Mouse (Mus musculus): ENCODE data around the gene Atcay.
"Not testable (repeated sequence)": the region's sequence is repeated elsewhere in the genome, so short reads cannot be mapped to it uniquely, and the experiment has no call there.

Atcay gene

DNA sequence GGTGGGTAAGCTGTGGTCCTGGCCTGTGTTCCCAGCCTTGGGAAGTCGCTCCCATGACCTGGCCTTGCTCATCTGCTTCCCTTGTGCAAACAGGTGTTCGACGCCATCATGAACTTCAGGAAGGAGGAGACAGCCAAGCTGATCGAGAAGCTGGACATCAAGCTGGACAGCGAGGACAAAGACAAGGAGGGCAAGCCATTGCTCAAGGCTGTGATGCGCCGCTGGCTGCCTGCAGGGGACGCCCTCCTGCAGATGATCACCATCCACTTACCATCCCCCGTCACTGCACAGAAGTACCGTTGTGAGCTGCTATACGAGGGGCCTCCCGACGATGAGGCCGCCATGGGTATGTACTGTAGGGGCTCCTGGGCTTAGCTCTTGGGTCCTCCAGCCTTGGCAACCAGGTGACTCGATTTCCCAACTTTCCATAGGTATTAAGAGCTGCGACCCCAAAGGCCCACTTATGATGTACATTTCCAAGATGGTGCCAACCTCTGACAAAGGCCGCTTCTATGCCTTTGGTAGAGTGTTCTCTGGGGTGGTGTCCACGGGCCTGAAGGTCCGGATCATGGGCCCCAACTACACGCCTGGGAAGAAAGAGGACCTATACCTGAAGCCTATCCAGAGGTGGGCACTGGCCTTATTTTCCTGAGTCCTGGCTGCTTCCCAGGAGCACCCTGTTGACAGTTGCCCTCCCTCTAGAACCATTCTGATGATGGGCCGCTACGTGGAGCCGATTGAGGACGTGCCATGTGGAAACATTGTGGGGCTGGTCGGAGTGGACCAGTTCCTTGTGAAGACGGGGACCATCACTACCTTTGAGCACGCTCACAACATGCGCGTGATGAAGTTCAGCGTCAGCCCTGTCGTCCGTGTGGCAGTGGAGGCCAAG lies 50.9 kb downstream of the Atcay start:
- no peak for DNase-seq (ENCODE audit: extremely low spot score)

DNA sequence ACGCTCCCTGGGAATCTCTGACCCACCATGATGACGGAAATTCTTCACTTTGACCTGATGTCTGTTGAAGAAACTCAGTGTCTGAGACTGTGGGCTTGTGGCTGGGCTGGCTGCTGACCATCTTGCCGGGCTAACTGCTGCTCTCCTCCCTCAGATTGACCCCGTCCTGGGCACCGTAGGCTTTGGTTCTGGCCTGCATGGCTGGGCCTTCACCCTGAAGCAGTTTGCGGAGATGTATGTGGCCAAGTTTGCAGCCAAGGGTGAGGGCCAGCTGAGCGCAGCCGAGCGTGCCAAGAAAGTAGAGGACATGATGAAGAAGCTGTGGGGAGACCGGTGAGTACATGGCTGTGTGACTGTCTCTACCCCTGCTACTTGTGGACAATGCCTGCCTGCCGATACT lies 51.7 kb downstream of the Atcay start:
- no peak for DNase-seq (ENCODE audit: extremely low spot score)

DNA sequence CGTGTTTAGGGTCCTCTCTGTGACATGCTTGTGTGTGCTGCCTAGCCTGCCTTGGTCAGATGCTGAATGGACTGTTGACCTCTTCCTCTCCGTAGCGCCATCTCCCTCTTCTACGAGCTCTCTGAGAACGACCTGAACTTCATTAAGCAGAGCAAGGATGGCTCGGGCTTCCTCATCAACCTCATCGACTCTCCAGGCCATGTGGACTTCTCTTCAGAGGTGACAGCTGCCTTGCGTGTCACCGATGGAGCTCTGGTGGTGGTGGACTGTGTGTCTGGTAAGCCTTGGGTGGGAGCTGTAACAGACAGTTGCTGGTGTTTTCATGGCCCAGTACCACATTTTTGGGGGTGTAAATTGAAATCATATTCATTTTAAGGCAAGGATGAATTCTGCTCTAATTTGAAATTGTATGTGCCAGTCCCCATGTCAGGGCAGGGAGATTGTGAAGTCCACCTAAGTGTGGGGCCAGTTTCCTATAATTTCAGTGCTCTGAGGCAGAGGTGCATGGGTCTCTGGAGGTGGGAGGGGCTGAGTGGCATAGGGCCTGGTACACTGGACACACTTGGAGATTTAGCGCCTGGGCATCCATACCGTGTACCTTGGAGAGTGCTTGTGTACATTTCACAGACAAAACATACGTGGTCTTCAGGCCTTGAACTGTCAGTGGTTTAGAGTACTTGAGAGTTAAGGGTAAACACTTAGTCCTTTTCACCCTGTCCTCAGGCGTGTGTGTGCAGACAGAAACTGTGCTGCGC lies 52.5 kb downstream of the Atcay start:
- DNase-seq (ENCODE audit: extremely low spot score): no peak

DNA sequence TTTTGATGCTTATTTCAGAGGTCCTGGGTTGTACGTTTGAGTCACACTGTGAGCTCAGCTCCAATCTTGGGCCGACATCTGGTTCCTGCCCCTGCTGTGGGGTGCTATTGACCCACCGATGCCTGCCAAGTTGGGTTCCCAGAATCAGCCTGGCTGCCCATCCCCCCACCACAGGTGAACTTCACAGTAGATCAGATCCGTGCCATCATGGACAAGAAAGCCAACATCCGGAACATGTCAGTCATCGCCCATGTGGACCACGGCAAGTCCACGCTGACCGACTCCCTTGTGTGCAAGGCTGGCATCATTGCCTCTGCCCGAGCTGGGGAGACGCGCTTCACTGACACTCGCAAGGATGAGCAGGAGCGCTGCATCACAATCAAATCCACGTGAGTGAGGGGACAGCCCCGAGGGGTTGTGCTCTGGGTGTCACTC lies 53.1 kb downstream of the Atcay start:
- DNase-seq (ENCODE audit: extremely low spot score): no peak

DNA sequence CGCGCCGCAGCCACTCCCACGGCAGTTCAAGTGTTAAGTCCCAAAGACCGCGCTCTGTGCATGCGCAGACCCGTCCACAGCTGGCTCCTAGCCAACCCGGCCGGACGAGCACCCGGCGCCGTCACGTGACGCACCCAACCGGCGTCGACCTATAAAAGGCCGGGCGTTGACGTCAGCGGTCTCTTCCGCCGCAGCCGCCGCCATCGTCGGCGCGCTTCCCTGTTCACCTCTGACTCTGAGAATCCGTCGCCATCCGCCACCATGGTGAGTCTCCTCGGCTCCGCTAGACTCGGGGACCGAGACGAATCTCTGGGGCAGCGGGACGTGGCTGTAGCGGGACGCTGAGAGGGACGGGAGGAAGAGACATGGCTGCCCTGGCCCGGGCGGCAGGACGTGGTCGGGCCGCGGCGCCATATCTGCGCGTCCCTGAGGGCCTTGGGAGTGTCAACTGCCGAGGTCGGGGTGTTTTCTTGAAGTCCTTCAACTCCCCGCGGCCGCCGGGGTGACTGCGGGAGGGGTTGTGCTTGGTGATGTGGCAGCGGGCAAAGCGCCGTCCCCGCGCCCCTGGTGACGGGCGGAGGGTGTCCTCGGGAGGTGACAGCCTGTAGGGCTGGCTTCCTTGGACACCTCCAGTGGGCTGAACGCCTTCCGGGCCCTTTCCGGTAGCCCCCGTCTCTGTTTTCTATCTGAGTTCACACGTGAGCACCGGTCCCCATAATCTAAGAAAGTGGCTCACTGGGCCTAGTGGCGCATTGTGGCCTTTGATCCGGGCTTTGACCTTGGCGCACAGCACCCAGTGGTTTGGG lies 54.0 kb downstream of the Atcay start, which contains the start of gene Eef2:
Eef2 (plus strand) TSS at position 166 of the 806 bp plus-strand sequence.
- peak; percentile 96 for DNase-seq (ENCODE audit: extremely low spot score)

DNA sequence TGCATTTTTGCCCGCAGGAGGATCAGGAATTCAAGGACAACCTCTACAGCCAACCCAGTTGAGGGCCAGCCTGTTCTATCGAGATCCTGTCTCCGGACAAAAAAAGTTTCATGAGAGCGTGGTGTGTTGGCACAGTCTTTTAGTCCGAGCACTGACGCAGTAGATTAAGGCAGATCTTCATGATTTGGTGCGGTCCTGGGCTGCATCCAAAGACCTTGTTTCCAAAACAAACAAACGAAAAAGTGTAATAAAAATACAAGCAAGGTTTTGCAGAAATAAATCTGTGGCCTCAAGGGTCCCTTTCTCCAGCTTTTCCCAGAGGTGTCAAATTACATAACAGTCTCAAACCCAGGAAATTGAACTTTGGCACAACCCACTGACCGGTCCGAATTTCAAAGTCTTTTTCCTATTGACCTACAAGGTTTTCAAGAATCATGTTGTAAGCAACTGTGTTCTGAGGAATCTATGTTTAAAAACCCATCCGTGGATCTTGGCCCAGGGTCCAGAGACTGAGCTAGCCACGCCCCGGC lies 54.6 kb downstream of the Atcay start:
- DNase-seq (ENCODE audit: extremely low spot score): no peak

DNA sequence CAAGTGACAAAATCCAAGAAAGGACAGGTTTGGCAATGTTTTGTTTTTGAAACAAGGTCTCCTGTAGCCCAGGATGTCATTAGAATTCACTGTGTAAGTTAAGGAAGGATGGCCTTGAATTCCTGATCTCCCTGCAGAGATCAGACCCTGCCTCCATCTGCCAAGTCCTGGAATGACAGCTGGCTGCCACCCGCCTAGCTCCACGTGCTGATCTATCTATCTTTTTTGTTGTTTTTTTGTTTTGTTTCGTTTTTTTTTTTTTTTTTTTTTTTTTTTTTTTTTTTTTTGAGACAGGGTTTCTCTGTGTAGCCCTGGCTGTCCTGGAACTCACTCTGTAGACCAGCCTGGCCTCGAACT lies 55.3 kb downstream of the Atcay start:
- not testable (repeated sequence) for DNase-seq (ENCODE audit: extremely low spot score)

DNA sequence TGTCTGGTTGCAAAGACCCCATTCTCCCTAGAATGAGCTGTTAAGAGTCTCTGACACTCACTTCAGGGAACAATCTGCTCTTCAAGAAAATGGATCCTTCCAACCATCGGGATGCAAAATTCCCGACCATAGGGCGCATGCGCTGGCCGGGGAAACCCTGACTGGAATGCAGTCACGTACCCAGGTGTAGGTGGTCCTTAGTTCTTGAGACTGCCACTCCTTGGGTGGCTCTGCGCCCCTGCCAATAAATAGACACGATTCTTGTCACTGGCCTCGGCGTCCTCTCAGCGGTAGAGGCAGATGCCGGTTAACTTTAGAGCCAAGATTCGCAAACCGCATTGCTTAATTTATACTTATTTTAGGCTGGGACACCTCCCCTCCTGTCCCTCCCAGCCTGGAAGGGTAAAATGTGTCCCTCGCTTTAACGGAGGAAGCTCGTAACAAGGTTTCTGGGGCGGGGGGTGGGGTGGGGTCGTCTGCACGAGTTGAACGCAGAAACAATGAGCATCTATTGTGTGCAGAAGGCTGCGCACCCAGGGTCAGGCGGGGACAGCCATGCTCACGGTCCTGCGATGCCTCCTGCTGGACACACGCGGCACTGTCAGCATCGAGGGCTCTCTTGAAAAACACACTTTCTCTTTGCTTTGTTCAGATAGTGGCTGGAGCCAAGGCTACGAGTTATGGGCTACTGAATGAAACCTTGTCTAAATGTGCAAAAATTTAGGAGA lies 55.9 kb downstream of the Atcay start:
- DNase-seq (ENCODE audit: extremely low spot score): peak; percentile 91

DNA sequence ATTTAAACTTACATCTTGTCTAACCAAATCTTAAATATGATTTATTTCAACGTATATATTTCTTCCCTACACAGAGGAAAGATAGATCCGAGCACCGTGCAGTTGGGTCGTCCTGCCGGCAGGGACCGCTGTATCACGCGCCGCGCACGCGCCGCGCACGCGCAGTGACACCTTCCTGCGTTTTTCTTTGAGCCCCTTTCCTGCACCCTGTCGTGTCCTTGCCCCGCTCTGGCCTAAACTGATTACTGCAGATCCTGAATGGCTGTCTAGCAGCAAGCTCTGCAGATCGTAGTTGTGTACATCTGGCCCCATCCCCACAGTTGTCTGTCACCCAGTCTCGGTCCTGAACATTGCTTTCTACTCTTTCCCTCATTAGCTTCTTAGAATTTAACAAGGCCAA lies 57.5 kb downstream of the Atcay start:
- peak; percentile 89 for DNase-seq (ENCODE audit: extremely low spot score)

DNA sequence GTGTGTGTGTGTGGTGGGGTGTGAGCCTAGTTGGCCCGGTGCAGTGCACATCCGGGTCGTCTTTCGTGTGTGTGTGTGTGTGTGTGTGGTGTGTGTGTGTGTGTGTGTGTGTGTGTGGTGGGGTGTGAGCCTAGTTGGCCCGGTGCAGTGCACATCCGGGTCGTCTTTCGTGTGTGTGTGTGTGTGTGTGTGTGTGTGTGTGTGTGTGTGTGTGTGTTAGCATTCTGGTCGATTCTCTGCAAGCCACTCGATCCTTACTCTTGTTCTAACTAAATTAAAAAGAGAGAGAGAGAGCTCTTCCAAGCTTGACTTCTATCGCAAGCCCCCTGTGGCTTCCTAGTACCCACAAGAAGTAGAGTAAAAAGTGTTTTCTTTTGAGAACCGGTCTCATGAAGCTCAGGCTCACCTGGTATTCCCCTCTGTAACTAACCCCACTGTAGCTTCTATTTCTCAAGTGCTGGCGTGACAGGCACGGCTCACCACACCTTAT lies 61.2 kb downstream of the Atcay start:
- not testable (repeated sequence) for DNase-seq (ENCODE audit: extremely low spot score)

DNA sequence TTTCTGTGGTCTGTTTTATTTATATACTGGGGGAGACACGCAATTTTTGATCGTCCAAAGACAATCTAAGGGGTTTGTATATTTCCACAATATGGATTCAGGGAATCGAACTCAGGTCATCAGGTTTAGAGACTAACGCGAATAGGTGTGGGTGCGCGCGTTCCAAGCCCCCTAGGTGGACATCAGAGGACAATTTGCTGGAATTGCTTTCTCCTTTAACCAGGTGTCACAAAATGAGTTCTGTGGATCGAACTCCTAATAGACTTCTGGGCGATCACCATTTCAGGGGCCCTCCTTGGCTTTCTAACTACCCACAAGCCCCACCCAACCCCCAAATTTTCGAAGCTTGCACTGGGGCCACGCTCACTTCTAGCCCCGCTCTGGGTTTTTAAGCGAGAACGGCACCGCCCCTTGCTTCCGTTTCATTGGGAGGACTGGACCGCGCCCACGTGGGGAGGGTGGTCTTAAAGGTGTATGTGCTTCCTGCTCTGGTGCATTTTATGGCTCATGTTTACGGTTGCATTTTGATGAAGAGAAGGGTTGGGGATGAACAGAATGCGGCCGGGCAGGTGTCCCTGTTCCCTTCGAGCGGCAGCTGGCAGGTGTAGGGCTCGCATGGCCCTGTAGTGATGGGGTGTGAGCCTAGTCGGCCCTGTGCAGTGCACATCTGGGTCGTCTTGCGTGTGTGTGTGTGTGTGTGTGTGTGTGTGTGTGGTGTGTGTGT lies 62.0 kb downstream of the Atcay start:
- DNase-seq (ENCODE audit: extremely low spot score): peak; percentile 80

DNA sequence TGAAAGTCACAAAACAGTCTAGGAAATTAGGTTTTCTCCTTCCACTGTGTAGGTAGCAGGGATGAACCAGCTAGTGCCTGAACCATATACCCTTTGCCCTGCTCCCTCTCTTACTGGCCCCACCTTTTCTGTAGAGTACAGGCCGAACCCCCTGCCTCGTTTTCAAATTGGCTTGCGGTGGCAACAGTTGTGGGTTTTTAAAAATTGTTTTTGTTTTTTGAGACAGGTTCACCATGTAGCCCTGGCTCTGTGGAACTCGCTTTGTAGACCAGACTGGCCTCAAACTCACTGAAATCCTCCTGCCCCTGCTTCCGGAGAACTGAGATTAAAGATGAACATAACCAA lies 62.6 kb downstream of the Atcay start:
- DNase-seq (ENCODE audit: extremely low spot score): no peak

DNA sequence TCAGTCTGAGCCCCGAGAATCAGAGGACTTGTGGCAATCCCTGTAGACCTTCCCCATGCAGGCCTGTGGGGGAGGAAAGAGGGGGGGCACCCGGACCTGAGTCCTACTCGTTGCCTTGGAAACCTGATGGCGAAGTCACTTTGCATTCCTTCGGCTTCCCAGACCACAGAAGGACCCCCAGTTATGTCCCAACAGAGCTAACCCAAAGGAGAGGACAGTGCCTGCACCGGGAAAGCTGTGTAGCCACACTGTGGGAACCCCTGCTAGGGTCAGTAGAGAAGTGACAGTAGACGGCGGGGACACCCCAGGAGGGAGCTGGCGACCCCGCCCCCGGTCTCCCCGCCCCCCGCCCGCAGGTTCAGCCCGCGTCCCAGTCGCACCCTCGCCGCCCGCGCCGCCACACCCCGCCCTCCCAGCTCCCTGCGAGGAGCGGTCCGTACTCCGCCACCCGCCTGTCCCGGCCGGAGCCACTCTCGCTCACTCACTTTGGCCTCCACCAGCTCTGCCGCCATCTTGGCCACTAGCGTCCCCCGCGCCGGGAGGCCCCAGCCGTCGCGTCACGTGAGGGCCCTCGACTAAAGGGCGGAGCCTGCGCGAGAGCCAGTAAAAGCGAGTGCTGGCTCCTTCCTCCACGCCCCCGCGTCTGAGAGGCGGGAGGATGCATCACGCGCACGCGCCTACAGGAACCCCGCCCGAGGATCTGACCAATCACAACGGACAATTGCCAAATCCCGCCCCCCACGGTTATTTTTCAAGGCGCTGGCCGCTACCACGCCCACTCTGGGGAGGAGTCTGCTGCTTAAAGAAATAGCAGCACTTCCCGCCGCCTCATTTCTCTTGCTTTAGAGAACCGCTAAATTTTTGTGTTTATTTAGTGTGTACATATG lies 63.2 kb downstream of the Atcay start, which contains the start of gene Pias4:
Pias4 (minus strand) TSS at position 724 of the 887 bp plus-strand sequence.
- DNase-seq (ENCODE audit: extremely low spot score): peak; percentile 100

DNA sequence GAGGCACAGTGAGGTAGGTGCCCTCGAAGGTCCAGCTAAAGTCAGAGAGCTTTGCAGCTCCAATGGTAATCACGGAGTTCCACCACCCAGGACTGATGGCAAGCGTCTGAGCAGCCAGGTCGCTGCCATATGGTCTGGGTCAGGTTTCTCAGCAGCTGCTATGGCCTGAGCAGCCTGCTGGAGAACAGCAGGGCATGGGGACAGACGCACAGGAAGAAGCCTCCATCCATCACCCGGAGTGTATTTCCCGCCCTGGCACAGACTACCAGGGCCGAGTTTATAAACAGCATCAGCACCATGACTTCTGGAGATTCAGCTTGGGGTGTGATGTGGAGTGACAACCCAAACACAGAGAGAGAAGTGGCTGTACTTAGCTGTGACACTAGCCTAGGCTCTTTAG lies 65.5 kb downstream of the Atcay start:
- no peak for DNase-seq (ENCODE audit: extremely low spot score)

DNA sequence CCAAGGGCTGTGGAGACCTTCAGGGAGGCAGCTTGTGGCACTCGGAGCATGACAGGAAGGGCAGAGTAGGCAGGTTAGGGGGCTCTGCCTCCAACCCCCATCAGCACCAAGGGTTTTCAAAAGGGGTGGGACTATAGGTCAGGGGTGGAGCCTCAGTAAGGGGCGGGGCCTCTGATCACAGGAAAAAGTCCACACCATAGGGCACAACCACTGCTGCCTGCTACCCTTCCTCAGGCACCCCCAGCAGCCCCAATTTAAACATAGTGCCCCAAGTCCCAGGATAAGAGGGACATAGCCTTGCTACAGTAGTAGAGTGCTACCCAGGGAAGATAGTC lies 68.3 kb downstream of the Atcay start:
- no peak for DNase-seq (ENCODE audit: extremely low spot score)

DNA sequence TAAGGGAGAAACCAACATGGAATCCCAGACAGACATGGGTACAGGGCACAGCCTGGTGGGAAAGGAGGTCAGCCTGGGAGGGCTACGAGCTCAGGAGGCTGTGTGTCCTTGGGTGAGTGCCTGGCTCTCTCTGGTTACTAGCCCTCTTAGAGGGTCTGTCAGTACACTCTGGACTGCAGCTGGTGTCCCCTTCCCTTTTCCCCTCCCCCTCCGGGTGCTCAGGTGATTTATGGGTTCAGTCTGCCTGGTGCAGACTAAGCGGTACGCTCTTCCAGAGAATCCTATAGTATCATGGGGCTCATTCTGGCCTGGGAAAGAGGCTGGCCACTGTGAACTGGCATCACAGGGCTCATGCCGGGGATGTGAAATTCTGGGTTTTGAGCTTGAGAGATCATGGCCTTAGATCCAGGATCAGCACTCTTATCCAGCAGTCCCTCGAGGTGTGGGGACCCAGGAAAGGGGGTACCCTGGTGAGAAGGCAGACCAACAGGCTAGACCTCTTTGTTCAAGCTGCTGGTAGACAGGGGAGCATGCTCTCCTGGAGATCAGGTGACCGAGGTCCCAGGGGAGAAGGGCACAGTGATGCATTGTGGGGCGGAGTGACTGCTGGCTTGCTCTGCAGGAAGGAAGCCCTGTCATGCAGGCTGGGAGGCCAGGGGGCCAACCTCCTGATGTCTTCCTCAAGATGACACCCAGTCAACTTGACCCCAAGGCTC lies 68.9 kb downstream of the Atcay start:
- DNase-seq (ENCODE audit: extremely low spot score): no peak

DNA sequence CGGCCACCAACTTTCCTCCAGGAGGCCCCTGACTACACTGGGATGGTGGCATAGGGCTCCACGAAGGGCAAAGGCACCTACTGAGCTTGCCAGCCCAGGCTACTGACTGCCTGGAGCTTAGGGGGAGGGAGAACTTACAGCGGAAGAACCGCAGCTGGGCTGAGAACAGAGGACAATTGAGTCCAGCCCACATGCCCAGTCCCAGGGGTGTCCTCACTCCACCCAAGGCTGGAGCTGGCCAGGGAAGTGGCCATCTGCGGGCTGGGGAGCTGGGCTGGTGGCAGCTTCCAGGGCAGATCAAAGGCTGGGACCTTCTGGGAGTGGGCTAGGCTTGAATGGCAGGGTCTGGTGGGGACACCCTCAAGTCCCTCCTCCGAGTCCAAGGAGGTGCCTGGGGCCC lies 75.9 kb downstream of the Atcay start:
- no peak for DNase-seq (ENCODE audit: extremely low spot score)

Measured in embryo, embryonic 9.5 days (tissue).